Mouse (Mus musculus) MEL (cell line): ENCODE results near the gene Lhfpl2. TPM values are rescaled to one million over a fixed set of nuclear protein-coding genes. Genes with fewer than 3 reads are reported as not detected.

Experiments
- DNase-seq: peaks from one replicate; pipeline ENCODE4 v3.0.0; 2011; ENCODE audit warnings: low read depth, low spot score
- H3K27ac ChIP-seq: 2 replicates; pipeline ENCODE4 v1.5.1; 2012; ENCODE audit warnings: low read depth, mild to moderate bottlenecking, control low read depth, low read length, moderate library complexity; ENCODE audit not compliant: control insufficient read depth
- H3K27me3 ChIP-seq, 2 experiments: fragments of 150-350 bp in 1 of 2; sonication (generic) in 1 of 2; 2 replicates each; pipeline ENCODE4 v1.6.1; 2012; ENCODE audit warnings: low read length in 2 of 2, mild to moderate bottlenecking in 2 of 2, improper control_type of control experiment in 1 of 2, moderate library complexity in 1 of 2; ENCODE audit not compliant: insufficient read depth in 2 of 2, control insufficient read depth in 1 of 2
- H3K36me3 ChIP-seq, 2 experiments: 2 replicates each; pipeline ENCODE4 v1.6.1; 2012 to 2014; ENCODE audit warnings: low read length in 2 of 2, improper control_type of control experiment in 1 of 2, inconsistent platforms in 1 of 2, mild to moderate bottlenecking in 1 of 2; ENCODE audit not compliant: insufficient read depth in 2 of 2, control insufficient read depth in 1 of 2
- H3K4me1 ChIP-seq, 2 experiments: fragments of 150-350 bp in 1 of 2; sonication (generic) in 1 of 2; 2 replicates each; pipeline ENCODE4 v1.6.1; 2012; ENCODE audit warnings: low read length in 2 of 2, improper control_type of control experiment in 1 of 2, mild to moderate bottlenecking in 1 of 2; ENCODE audit not compliant: insufficient read depth in 2 of 2, control insufficient read depth in 1 of 2
- H3K4me3 ChIP-seq, 2 experiments: fragments of 150-350 bp in 1 of 2; sonication (generic) in 1 of 2; 2 replicates each; pipeline ENCODE4 v1.5.1; 2012; ENCODE audit warnings: low read depth in 2 of 2, low read length in 2 of 2, mild to moderate bottlenecking in 2 of 2, moderate library complexity in 2 of 2, control low read depth in 1 of 2, improper control_type of control experiment in 1 of 2; ENCODE audit not compliant: control insufficient read depth in 1 of 2, insufficient read depth in 1 of 2
- H3K79me2 ChIP-seq: 2 replicates; pipeline ENCODE4 v1.6.1; 2012; ENCODE audit warnings: mild to moderate bottlenecking, low read length, moderate library complexity; ENCODE audit not compliant: control insufficient read depth, poor library complexity, insufficient read depth
- H3K9ac ChIP-seq: 2 replicates; pipeline ENCODE4 v1.6.1; 2012; ENCODE audit warnings: low read depth, mild to moderate bottlenecking, control low read depth, low read length, moderate library complexity; ENCODE audit not compliant: control insufficient read depth, poor library complexity, severe bottlenecking
- H3K9me3 ChIP-seq: fragments of 150-350 bp; sonication (generic); replicated peaks from 2 replicates; pipeline ENCODE4 v1.6.1; 2012; ENCODE audit warnings: mild to moderate bottlenecking, low read length, improper control_type of control experiment, moderate library complexity; ENCODE audit not compliant: insufficient read depth
- CHD1 ChIP-seq: IDR thresholded peaks from 2 replicates; pipeline ENCODE4 v1.6.1; 2012; ENCODE audit warnings: low read depth, mild to moderate bottlenecking, inconsistent platforms, low read length, improper control_type of control experiment
- CHD2 ChIP-seq: IDR thresholded peaks from 2 replicates; pipeline ENCODE4 v1.6.1; 2011; ENCODE audit warnings: low read length, improper control_type of control experiment
- E2F4 ChIP-seq: IDR thresholded peaks from 2 replicates; pipeline ENCODE4 v1.6.1; 2011; ENCODE audit warnings: low read depth, low read length, improper control_type of control experiment, borderline replicate concordance
- ELF1 ChIP-seq: IDR thresholded peaks from 2 replicates; pipeline ENCODE4 v1.6.1; 2014; ENCODE audit warnings: low read depth, mild to moderate bottlenecking, inconsistent platforms, low read length, improper control_type of control experiment, moderate library complexity
- GATA1 ChIP-seq: IDR thresholded peaks from 2 replicates; pipeline ENCODE4 v1.6.1; 2011; ENCODE audit warnings: low read depth, low read length, improper control_type of control experiment
- MAX ChIP-seq: IDR thresholded peaks from 2 replicates; pipeline ENCODE4 v1.6.1; 2011; ENCODE audit warnings: low read length, improper control_type of control experiment
- MEF2A ChIP-seq: IDR thresholded peaks from 2 replicates; pipeline ENCODE4 v1.6.1; 2014; ENCODE audit warnings: low read depth, mild to moderate bottlenecking, inconsistent platforms, low read length, improper control_type of control experiment; ENCODE audit not compliant: poor library complexity, insufficient replicate concordance, severe bottlenecking; ENCODE audit errors: extremely low read depth
- MXI1 ChIP-seq: IDR thresholded peaks from 2 replicates; pipeline ENCODE4 v1.6.1; 2011; ENCODE audit warnings: mild to moderate bottlenecking, low read depth, low read length, improper control_type of control experiment
- RAD21 ChIP-seq: IDR thresholded peaks from 2 replicates; pipeline ENCODE4 v1.6.1; 2011; ENCODE audit warnings: mild to moderate bottlenecking, low read depth, low read length, improper control_type of control experiment
- RCOR1 ChIP-seq: IDR thresholded peaks from 2 replicates; pipeline ENCODE4 v1.6.1; 2012; ENCODE audit warnings: low read depth, mild to moderate bottlenecking, inconsistent platforms, low read length, improper control_type of control experiment
- SMC3 ChIP-seq: IDR thresholded peaks from 2 replicates; pipeline ENCODE4 v1.6.1; 2011; ENCODE audit warnings: low read depth, low read length, improper control_type of control experiment
- TAL1 ChIP-seq: IDR thresholded peaks from 2 replicates; pipeline ENCODE4 v1.6.1; 2012; ENCODE audit warnings: mild to moderate bottlenecking, inconsistent platforms, low read length, moderate library complexity, mixed read lengths
- TCF12 ChIP-seq: IDR thresholded peaks from 2 replicates; pipeline ENCODE4 v1.6.1; 2014; ENCODE audit warnings: low read depth, mild to moderate bottlenecking, inconsistent platforms, low read length, improper control_type of control experiment, moderate library complexity
- USF2 ChIP-seq, 2 experiments: IDR thresholded peaks; 2 replicates each; pipeline ENCODE4 v1.6.1; 2011 to 2012; ENCODE audit warnings: improper control_type of control experiment in 2 of 2, low read length in 2 of 2, borderline replicate concordance in 1 of 2, inconsistent platforms in 1 of 2, low read depth in 1 of 2, mild to moderate bottlenecking in 1 of 2; ENCODE audit not compliant: insufficient read depth in 1 of 2
- ZMIZ1 ChIP-seq: IDR thresholded peaks from 2 replicates; pipeline ENCODE4 v1.6.1; 2012; ENCODE audit warnings: low read depth, mild to moderate bottlenecking, inconsistent platforms, low read length, improper control_type of control experiment, moderate library complexity
- ZNF384 ChIP-seq: IDR thresholded peaks from 2 replicates; pipeline ENCODE4 v1.6.1; 2012; ENCODE audit warnings: low read depth, mild to moderate bottlenecking, inconsistent platforms, low read length, improper control_type of control experiment
- polyA plus RNA-seq, 2 experiments: library from polyadenylated mRNA; stranded (reverse) in 1 of 2; unstranded in 1 of 2; fragments of >175 nt in 1 of 2; fragments of >200 nt in 1 of 2; gene quantifications; 2 replicates each; pipeline versions ENCODE4 v1.2.1 to v1.2.4; 2012; ENCODE audit warnings: low replicate concordance in 2 of 2, low read depth in 1 of 2; ENCODE audit not compliant: insufficient read length in 2 of 2, insufficient read depth in 1 of 2, missing spikeins in 1 of 2
- total RNA-seq: library from RNA; depleted of rRNA; stranded (reverse); fragments of 300-350 nt; gene quantifications from 2 replicates; pipeline ENCODE4 v1.2.3, GENCODE M21; 2012

Gene Lhfpl2
- total and polyA plus RNA-seq, 3 experiments: 24.5 to 30.2 TPM; not detected in 1

DNA sequence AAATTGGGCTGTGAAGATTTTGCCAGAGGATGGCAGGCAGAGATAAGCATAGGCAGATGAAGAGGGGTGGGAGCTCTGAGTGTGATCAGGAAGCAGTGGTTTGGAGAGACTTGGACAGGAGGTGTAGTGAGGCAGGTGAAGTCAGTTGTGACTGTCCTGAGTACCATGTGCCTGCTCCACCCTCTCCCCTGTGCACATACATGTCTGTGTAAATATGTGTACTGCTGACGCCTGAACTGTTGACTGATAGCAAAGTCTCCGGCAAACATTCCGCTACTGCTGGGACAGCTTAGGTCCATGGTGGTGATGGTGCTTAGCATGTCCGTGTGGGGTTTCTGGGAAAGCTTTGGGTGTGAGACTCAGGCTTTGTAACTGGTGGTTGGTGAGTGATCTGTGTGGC lies 73.5 kb downstream of the Lhfpl2 start:
- no peaks in the 10 kb centered on the region for H3K9me3 ChIP-seq
- H3K27me3 ChIP-seq: no peaks in the 10 kb centered on the region
- TF ChIP-seq MEF2A: no peak
- TF ChIP-seq, all 39 proteins: peak for 0
- Histone ChIP-seq H3K9ac (no peak overlapping the region), H3K27ac (no peak overlapping the region), H3K4me1 (no peaks in the 10 kb centered on the region), H3K4me3 (no peak overlapping the region), H3K36me3 (no peaks in the 10 kb centered on the region), H3K79me2 (no peaks in the 10 kb centered on the region)
- no peak for DNase-seq

DNA sequence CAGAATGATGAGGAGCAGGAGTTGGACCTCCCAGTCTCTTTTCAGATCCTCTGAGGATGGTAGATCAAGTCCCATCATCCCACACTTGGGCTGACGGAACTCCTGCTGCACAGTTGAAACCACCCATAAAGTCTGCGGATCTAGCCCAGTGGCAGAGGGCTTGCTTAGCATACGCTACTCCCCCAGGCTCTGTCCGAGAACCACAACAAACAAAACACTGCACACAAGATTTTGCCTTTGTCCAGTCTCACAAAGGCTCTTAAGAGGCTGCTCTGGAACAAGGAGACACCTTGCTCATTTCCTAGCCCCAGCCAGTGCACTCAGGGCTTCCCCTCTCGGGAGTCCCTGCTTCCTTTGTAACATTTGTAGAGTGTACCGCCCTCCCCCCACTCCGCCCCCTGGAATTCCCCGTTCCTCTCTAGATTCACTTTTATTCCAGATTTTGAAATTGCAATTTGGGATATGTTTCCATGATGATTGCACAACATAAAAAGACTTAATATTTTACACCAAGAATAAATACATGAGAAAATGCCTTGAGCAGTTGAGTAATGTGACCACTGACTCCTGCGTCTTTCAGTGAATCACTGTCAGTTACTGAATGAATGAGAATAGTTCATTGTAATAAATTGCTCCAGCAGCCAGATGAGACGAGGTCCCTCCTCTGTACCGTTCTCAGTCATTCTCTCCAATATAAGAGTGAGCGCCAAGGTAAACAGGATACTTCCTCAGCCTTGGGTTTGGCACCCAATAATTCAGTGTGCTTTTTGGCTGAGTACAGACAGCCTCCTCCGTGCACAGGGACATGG lies 74.8 kb downstream of the Lhfpl2 start:
- no peak overlapping the region for H3K9ac ChIP-seq
- no peak overlapping the region for H3K4me3 ChIP-seq
- no peak overlapping the region for H3K27ac ChIP-seq
- TF ChIP-seq SMC3 (no peak), E2F4 (no peak), ELF1 (no peak), TCF12 (no peak), USF2 (IDR thresholded peaks at IDR 0.05; ENCODE audit: borderline replicate concordance in 1 of 2, insufficient read depth in 1 of 2, low read depth in 1 of 2, low read length in 2 of 2) (no peak), CHD1 (no peak), GATA1 (no peak), ZNF384 (no peak), TAL1 (no peak), MEF2A (no peak), RCOR1 (no peak), MXI1 (no peak), CHD2 (no peak), ZMIZ1 (no peak), RAD21 (no peak), MAX (no peak)
- no peaks in the 10 kb centered on the region for H3K27me3 ChIP-seq
- no peaks in the 10 kb centered on the region for H3K79me2 ChIP-seq
- H3K4me1 ChIP-seq: no peaks in the 10 kb centered on the region
- H3K36me3 ChIP-seq: no peaks in the 10 kb centered on the region
- H3K9me3 ChIP-seq: no peaks in the 10 kb centered on the region
- DNase-seq: no peak
